Mouse (Mus musculus): Measurements from ENCODE around the gene Pyurf.

- TF ChIP-seq CTCF (IDR thresholded peaks at IDR 0.05; ENCODE audit: low read depth) (no peak), EP300 (IDR thresholded peaks at IDR 0.05; ENCODE audit: low read depth) (no peak)
Measured at GRCm38 (mm10) chr6:57721347-57721746, 29.5 kb upstream of the Pyurf start.
